ENCODE assay signal across 31 mouse cellular contexts in genomic region chr15:51265971-51266370, GRCm38 (mm10).
"Had no signal": no experiment of that assay in that cellular context is flagged by ENCODE, and none has a peak within 500 bp of the region (broad histone marks: within the 10 kb centered on the region; RNA-seq: fewer than 3 reads in every experiment).

No protein-coding gene starts in this region.

- H3K4me2 ChIP-seq: heart, embryonic 11.5 days; heart, embryonic 12.5 days; heart, embryonic 13.5 days; heart, embryonic 15.5 days; hindbrain, embryonic 12.5 days; hindbrain, embryonic 13.5 days; hindbrain, embryonic 14.5 days; hindbrain, embryonic 15.5 days; intestine, embryonic 15.5 days; kidney, embryonic 15.5 days had no signal

- H3K27me3 ChIP-seq: heart, embryonic 12.5 days; heart, embryonic 13.5 days; heart, embryonic 15.5 days; hindbrain, embryonic 12.5 days; hindbrain, embryonic 13.5 days; hindbrain, embryonic 15.5 days; intestine, embryonic 15.5 days; kidney, embryonic 15.5 days had no signal

- H3K9ac ChIP-seq: heart, embryonic 12.5 days; heart, embryonic 13.5 days; heart, embryonic 15.5 days; hindbrain, embryonic 12.5 days; hindbrain, embryonic 13.5 days; hindbrain, embryonic 14.5 days; hindbrain, embryonic 15.5 days; intestine, embryonic 15.5 days; kidney, embryonic 15.5 days had no signal

- H3K9me3 ChIP-seq: heart, embryonic 10.5 days; heart, embryonic 12.5 days; heart, embryonic 13.5 days; heart, embryonic 15.5 days; hindbrain, embryonic 10.5 days; hindbrain, embryonic 12.5 days; hindbrain, embryonic 13.5 days; hindbrain, embryonic 15.5 days; intestine, embryonic 15.5 days; kidney, embryonic 15.5 days had no signal

- H3K36me3 ChIP-seq: heart, embryonic 10.5 days; heart, embryonic 12.5 days; heart, embryonic 13.5 days; heart, embryonic 15.5 days; hindbrain, embryonic 10.5 days; hindbrain, embryonic 12.5 days; hindbrain, embryonic 13.5 days; hindbrain, embryonic 15.5 days; intestine, embryonic 15.5 days; kidney, embryonic 15.5 days had no signal

- H3K4me1 ChIP-seq: heart, embryonic 10.5 days; heart, embryonic 12.5 days; heart, embryonic 13.5 days; heart, embryonic 15.5 days; hindbrain, embryonic 10.5 days; hindbrain, embryonic 12.5 days; hindbrain, embryonic 13.5 days; hindbrain, embryonic 15.5 days; intestine, embryonic 15.5 days; kidney, embryonic 15.5 days had no signal

- H3K4me3 ChIP-seq: heart, embryonic 10.5 days; heart, embryonic 12.5 days; heart, embryonic 13.5 days; heart, embryonic 15.5 days; hindbrain, embryonic 10.5 days; hindbrain, embryonic 12.5 days; hindbrain, embryonic 13.5 days; hindbrain, embryonic 15.5 days; intestine, embryonic 15.5 days; kidney, embryonic 15.5 days; layer of hippocampus, adult 2 months; left cerebral cortex, adult 2 months had no signal

- DNase-seq: heart, postnatal 10 days; heart, postnatal 14 days; heart, postnatal 36 days; heart, postnatal 4 days; kidney, adult 11 months; kidney, postnatal 10 days; kidney, postnatal 14 days; kidney, postnatal 25 days; kidney, postnatal 4 days; layer of hippocampus, adult 9-11 months; layer of hippocampus, postnatal 36 days had no signal

- ATAC-seq: hindbrain, embryonic 16.5 days; hindbrain, postnatal 0 days; inflammation-experienced regulatory T-cells, adult 6 months; intestine, embryonic 15.5 days; intestine, embryonic 16.5 days; intestine, postnatal 0 days had no signal

- H3K27ac ChIP-seq: heart, embryonic 10.5 days; heart, embryonic 13.5 days; heart, embryonic 15.5 days; hindbrain, embryonic 10.5 days; hindbrain, embryonic 12.5 days; hindbrain, embryonic 13.5 days; hindbrain, embryonic 14.5 days; hindbrain, embryonic 15.5 days; hindbrain, postnatal 0 days; intestine, embryonic 15.5 days; kidney, embryonic 15.5 days; kidney, postnatal 0 days; layer of hippocampus, adult 2 months; left cerebral cortex, adult 2 months had no signal
